29 mouse cellular contexts compared by ENCODE assay signal in genomic region chr12:73888003-73888783, GRCm38 (mm10). TPM values are rescaled to one million over a fixed set of nuclear protein-coding genes. Genes with fewer than 3 reads are reported as not detected.
DNase-seq lines count a peak whose midpoint lies in the region; ATAC-seq and TF ChIP-seq lines count a peak whose summit lies in the region.
"Had no signal": no experiment of that assay in that cellular context is flagged by ENCODE, and none has a peak within 500 bp of the region (broad histone marks: within the 10 kb centered on the region; RNA-seq: fewer than 3 reads in every experiment).

No protein-coding gene starts in this region.

- peak; percentile 91 for ATAC-seq in inflammation-experienced regulatory T-cells, adult 6 months
- ATAC-seq: forebrain, embryonic 15.5 days; hindbrain, postnatal 0 days; intestine, postnatal 0 days; midbrain, embryonic 13.5 days had no signal

- no peak; the same call in 1 of the 2 replicates for TF ChIP-seq RAD21 in CH12.LX (IDR thresholded peaks at IDR 0.05; ENCODE audit: low read depth, low read length)

- H3K4me1 ChIP-seq in lung, adult 2 months (ENCODE audit: control insufficient read depth, insufficient read depth, low read length), result no peaks in the 10 kb centered on the region
- peaks cover 5 to 16% of the 10 kb centered on the region in 2 experiments for H3K4me1 ChIP-seq in CH12.LX (ENCODE audit: control insufficient read depth in 1 of 2, insufficient read depth in 2 of 2)
- H3K4me1 ChIP-seq: forebrain, embryonic 15.5 days; hindbrain, embryonic 10.5 days; limb, embryonic 15.5 days; megakaryocyte, embryonic 14.5 days had no signal

- 68% methylated on average over 8 of the region's 8 CpGs for WGBS in lung, adult 2 months

- intact Hi-C loops in gastrocnemius, adult 2 months (cut with DNase I), result no loop called here

- peak overlapping the region; percentile 1; the same call in 1 of the 2 replicates for H3K4me2 ChIP-seq in CH12.LX (ENCODE audit: insufficient read depth, low read depth, poor library complexity, severe bottlenecking)
- H3K4me2 ChIP-seq: forebrain, embryonic 15.5 days; limb, embryonic 15.5 days; liver, embryonic 15.5 days; midbrain, embryonic 13.5 days had no signal

- peak; percentile 14 for DNase-seq in lung, adult 2 months
- DNase-seq in lung, postnatal 10 days, result no peak
- DNase-seq in CD4-positive helper T cell, adult 2 months (ENCODE audit: low read depth, low spot score), result peak; percentile 84
- peak; percentile 85 for DNase-seq in CH12.LX (ENCODE audit: extremely low read depth)
- DNase-seq in c-Kit-positive CD71-positive TER-119-positive erythroid progenitor cells, embryonic 14.5 days (ENCODE audit: low spot score), result no peak
- no peak for DNase-seq in gastrocnemius, adult 2 months
- DNase-seq: adrenal gland, adult 8-10 months; B cell, adult 2 months; cerebellum, adult 9-10 months; cerebellum, postnatal 36 days; gastrocnemius, postnatal 36 days; heart, postnatal 14 days; kidney, postnatal 10 days; layer of hippocampus, adult 9-11 months; thymus, adult 2 months; thymus, postnatal 4 days had no signal

- H3K4me3 ChIP-seq in lung, adult 2 months (replicated peaks; ENCODE audit: extremely low read depth, low read depth, low read length), result no peak overlapping the region
- H3K4me3 ChIP-seq in CH12.LX (replicated peaks in 1 of 3; ENCODE audit: low read depth in 2 of 3, low read length in 2 of 3, poor library complexity in 1 of 3), result no peak overlapping the region
- no peak overlapping the region for H3K4me3 ChIP-seq in gastrocnemius, adult 2 months
- H3K4me3 ChIP-seq: forebrain, embryonic 10.5 days; forebrain, embryonic 15.5 days; hindbrain, embryonic 10.5 days; limb, embryonic 10.5 days; limb, embryonic 15.5 days; liver, embryonic 15.5 days; megakaryocyte, embryonic 14.5 days; midbrain, embryonic 13.5 days had no signal

- H3K9me3 ChIP-seq in CH12.LX (replicated peaks; ENCODE audit: low read length), result peaks cover 3% of the 10 kb centered on the region
- H3K9me3 ChIP-seq: forebrain, embryonic 10.5 days; forebrain, embryonic 15.5 days; hindbrain, embryonic 10.5 days; limb, embryonic 10.5 days; limb, embryonic 15.5 days; liver, embryonic 15.5 days; megakaryocyte, embryonic 14.5 days; midbrain, embryonic 13.5 days had no signal

- H3K79me2 ChIP-seq in CH12.LX (replicated peaks; ENCODE audit: control insufficient read depth, extremely low read depth, insufficient read depth, poor library complexity, severe bottlenecking), result no peaks in the 10 kb centered on the region

- H3K9ac ChIP-seq in CH12.LX (ENCODE audit: insufficient read depth, low read depth), result no peak overlapping the region
- H3K9ac ChIP-seq: forebrain, embryonic 15.5 days; limb, embryonic 15.5 days; liver, embryonic 15.5 days; midbrain, embryonic 13.5 days had no signal

- peak; percentile 97 for TF ChIP-seq EP300 in CH12.LX (IDR thresholded peaks at IDR 0.05; ENCODE audit: low read length)

- no peak for TF ChIP-seq CTCF in lung, adult 2 months (IDR thresholded peaks at IDR 0.05; ENCODE audit: insufficient read depth, low read length)
- TF ChIP-seq CTCF in CH12.LX (conservative IDR thresholded peaks at IDR 0.05 in 1 of 2, IDR thresholded peaks at IDR 0.05 in 1 of 2; ENCODE audit: low read depth in 2 of 2, low read length in 2 of 2), result no peak
- no peak for TF ChIP-seq CTCF in gastrocnemius, adult 2 months (IDR thresholded peaks at IDR 0.05)

- no peaks in the 10 kb centered on the region for H3K27me3 ChIP-seq in CH12.LX (replicated peaks)
- H3K27me3 ChIP-seq: forebrain, embryonic 15.5 days; limb, embryonic 15.5 days; liver, embryonic 15.5 days; megakaryocyte, embryonic 14.5 days; midbrain, embryonic 13.5 days had no signal

- 0 out of 2 replicates have a peak overlapping the region, but pooled peaks have one; percentile 8 for H3K27ac ChIP-seq in CH12.LX (ENCODE audit: insufficient read depth, low read depth)
- H3K27ac ChIP-seq in gastrocnemius, adult 2 months, result no peak overlapping the region
- H3K27ac ChIP-seq: forebrain, embryonic 10.5 days; forebrain, embryonic 15.5 days; hindbrain, embryonic 10.5 days; hindbrain, postnatal 0 days; limb, embryonic 10.5 days; limb, embryonic 15.5 days; liver, embryonic 15.5 days; midbrain, embryonic 13.5 days had no signal

- H3K36me3 ChIP-seq in CH12.LX (replicated peaks in 1 of 2; ENCODE audit: control insufficient read depth in 1 of 2, insufficient read depth in 1 of 2, low read length in 1 of 2), result no peaks in the 10 kb centered on the region
- H3K36me3 ChIP-seq: forebrain, embryonic 10.5 days; forebrain, embryonic 15.5 days; hindbrain, embryonic 10.5 days; limb, embryonic 10.5 days; limb, embryonic 15.5 days; liver, embryonic 15.5 days; midbrain, embryonic 13.5 days had no signal

- no peak for TF ChIP-seq POLR2A in lung, adult 2 months (IDR thresholded peaks at IDR 0.05; ENCODE audit: borderline replicate concordance, extremely low read depth, low read depth, low read length)
- TF ChIP-seq POLR2A in CH12.LX (IDR thresholded peaks at IDR 0.05; ENCODE audit: low read depth, low read length), result no peak

- dilution Hi-C loops in CH12.LX (cut with MboI; ENCODE audit: extremely low pct_ligation_motif_present, extremely low pct_unique_long_range_greater_than_20kb, low sequenced_read_pairs), result no loop called here

- in situ Hi-C loops in CH12.LX (cut with MboI; ENCODE audit: low pct_ligation_motif_present, low pct_unique_long_range_greater_than_20kb, low sequenced_read_pairs), result no loop called here

TF ChIP-seq in CH12.LX, 34 proteins besides CTCF, POLR2A, EP300 and RAD21 (continues in another document):
- TF ChIP-seq E2F4 (IDR thresholded peaks at IDR 0.05; ENCODE audit: insufficient replicate concordance, low read depth, low read length) (no peak), UBTF (IDR thresholded peaks at IDR 0.05; ENCODE audit: low read depth, low read length) (no peak), CHD2 (IDR thresholded peaks at IDR 0.05; ENCODE audit: low read length) (no peak; the same call in 1 of the 2 replicates), ELF1 (IDR thresholded peaks at IDR 0.05; ENCODE audit: low read depth, low read length) (peak; percentile 10; the same call in 1 of the 2 replicates), JUN (IDR thresholded peaks at IDR 0.05; ENCODE audit: insufficient read depth, low read depth, low read length) (peak; percentile 96), KAT2A (IDR thresholded peaks at IDR 0.05; ENCODE audit: insufficient replicate concordance, low read length) (no peak), USF1 (IDR thresholded peaks at IDR 0.05; ENCODE audit: low read depth, low read length) (peak; percentile 20; the same call in 1 of the 2 replicates), HCFC1 (IDR thresholded peaks at IDR 0.05; ENCODE audit: low read depth, low read length) (no peak; the same call in 1 of the 2 replicates), NRF1 (IDR thresholded peaks at IDR 0.05; ENCODE audit: low read depth, low read length) (no peak), ZMIZ1 (IDR thresholded peaks at IDR 0.05; ENCODE audit: low read depth, low read length) (no peak), ZNF384 (IDR thresholded peaks at IDR 0.05; ENCODE audit: low read depth, low read length) (peak; percentile 88), GABPA (IDR thresholded peaks at IDR 0.05; ENCODE audit: insufficient replicate concordance, low read depth, low read length) (no peak), TBP (conservative IDR thresholded peaks at IDR 0.05; ENCODE audit: low read depth, low read length) (peak; percentile 87), RCOR1 (conservative IDR thresholded peaks at IDR 0.05; ENCODE audit: low read depth, low read length) (peak; percentile 89; the same call in 1 of the 2 replicates), NELFE (IDR thresholded peaks at IDR 0.05; ENCODE audit: low read depth, low read length) (no peak), POLR2AphosphoS2 (IDR thresholded peaks at IDR 0.05; ENCODE audit: low read depth, low read length) (no peak), SIN3A (IDR thresholded peaks at IDR 0.05; ENCODE audit: low read length) (peak; percentile 30; the same call in 1 of the 2 replicates), MAFK (IDR thresholded peaks at IDR 0.05; ENCODE audit: insufficient replicate concordance, low read length) (peak; percentile 74), MYC (IDR thresholded peaks at IDR 0.05; ENCODE audit: low read depth, low read length) (peak; percentile 75), IRF4 (IDR thresholded peaks at IDR 0.05; ENCODE audit: low read depth, low read length) (peak; percentile 94), ZC3H11A (IDR thresholded peaks at IDR 0.05; ENCODE audit: low read depth, low read length) (no peak), TCF12 (IDR thresholded peaks at IDR 0.05; ENCODE audit: low read depth, low read length) (peak; percentile 57; the same call in 1 of the 2 replicates), MAZ (IDR thresholded peaks at IDR 0.05; ENCODE audit: low read depth, low read length) (no peak), JUND (conservative IDR thresholded peaks at IDR 0.05; ENCODE audit: low read depth, low read length) (peak; percentile 98), PAX5 (IDR thresholded peaks at IDR 0.05; ENCODE audit: low read length) (no peak), SMC3 (IDR thresholded peaks at IDR 0.05; ENCODE audit: low read depth, low read length) (peak; percentile 3; the same call in 1 of the 2 replicates), CHD1 (IDR thresholded peaks at IDR 0.05; ENCODE audit: low read depth, low read length) (no peak), ZKSCAN1 (IDR thresholded peaks at IDR 0.05; ENCODE audit: borderline replicate concordance, low read depth, low read length) (no peak), MAX (IDR thresholded peaks at IDR 0.05; ENCODE audit: low read length) (peak; percentile 75), MXI1 (IDR thresholded peaks at IDR 0.05; ENCODE audit: low read depth, low read length) (peak; percentile 56; the same call in 1 of the 2 replicates), BHLHE40 (IDR thresholded peaks at IDR 0.05; ENCODE audit: low read depth, low read length) (peak; percentile 63)

RNA-seq across cellular contexts. Expression of gene Hif1a, which starts 13.0 kb away (rescaled TPM):
- 19.0 and 23.9 TPM in 2 replicates for polyA plus RNA-seq in lung, adult 2 months (2012; rRNA removed)
- total RNA-seq in CH12.LX (2012; rRNA removed), result 18.8 and 21.9 TPM in 2 replicates
- 50.1 and 52.4 TPM in 2 replicates for total RNA-seq in CH12.LX (2014; rRNA removed)
- 26.2 and 30.3 TPM in 2 replicates for polyA plus RNA-seq in CH12.LX (2012; ENCODE audit: insufficient read length, low read depth)
- 10 to 100 TPM; 76.4 to 90.9 (median 87.6) TPM for polyA plus RNA-seq in inflammation-experienced regulatory T-cells, adult 6 months (2017; shearing (Covaris generic))
- total RNA-seq in gastrocnemius, adult 2 months (2021), result 10 to 100 TPM; 15.6 to 16.5 TPM

RNA-seq across cellular contexts. Expression of gene Gm49321, which starts 49.3 kb away (rescaled TPM):
- not detected in 2 replicates for polyA plus RNA-seq in lung, adult 2 months (2012; rRNA removed)
- total RNA-seq in CH12.LX (2012; rRNA removed) (1.2 TPM in 1 of 2 replicates, not detected in the other), CH12.LX (2014; rRNA removed) (not detected in 2 replicates)
- polyA plus RNA-seq in CH12.LX (2012; ENCODE audit: insufficient read length, low read depth), result 3.0 TPM in 1 of 2 replicates, not detected in the other
- 10 to 100 TPM; 12.6 to 21.2 (median 13.8) TPM for polyA plus RNA-seq in inflammation-experienced regulatory T-cells, adult 6 months (2017; shearing (Covaris generic))
- 1 to 10 TPM; 1.5 to 2.5 TPM for total RNA-seq in gastrocnemius, adult 2 months (2021)
- total RNA-seq: hindbrain, postnatal 0 days had no signal
- polyA plus RNA-seq: frontal cortex, adult 2 months; large intestine, adult 2 months; thymus, adult 2 months had no signal

Comparison
In these comparisons a context has a peak if more than half of its experiments do, and no peak if none do; other contexts are left out.
1. DNase-seq: peak in lung, adult 2 months (single experiment), CD4-positive helper T cell, adult 2 months (single experiment) and CH12.LX (single experiment); none in lung, postnatal 10 days (single experiment), c-Kit-positive CD71-positive TER-119-positive erythroid progenitor cells, embryonic 14.5 days (single experiment) and gastrocnemius, adult 2 months (single experiment).